Mouse (Mus musculus) CH12.LX (cell line): Measurements from ENCODE around the gene Il6st. TPM values are rescaled to one million over a fixed set of nuclear protein-coding genes. Genes with fewer than 3 reads are reported as not detected.

Source experiments
- DNase-seq: peaks from one replicate; pipeline ENCODE4 v3.0.0-alpha.2; 2013; ENCODE audit errors: extremely low read depth
- H3K27ac ChIP-seq: 2 replicates; pipeline ENCODE4 v1.5.1; 2012; ENCODE audit warnings: low read depth, mild to moderate bottlenecking, control low read depth, moderate library complexity; ENCODE audit not compliant: insufficient read depth
- H3K27me3 ChIP-seq: replicated peaks from 2 replicates; pipeline ENCODE3; 2012; ENCODE audit warnings: inconsistent platforms
- H3K36me3 ChIP-seq, 2 experiments: replicated peaks in 1 of 2; 2 replicates each; pipeline versions ENCODE3 to v1.6.1; 2012; ENCODE audit warnings: inconsistent platforms in 1 of 2, low read length in 1 of 2, mild to moderate bottlenecking in 1 of 2, mixed read lengths in 1 of 2, moderate library complexity in 1 of 2; ENCODE audit not compliant: control insufficient read depth in 1 of 2, insufficient read depth in 1 of 2
- H3K4me1 ChIP-seq, 2 experiments: 2 replicates each; pipeline ENCODE4 v1.6.1; 2012; ENCODE audit warnings: inconsistent platforms in 1 of 2, moderate library complexity in 1 of 2; ENCODE audit not compliant: insufficient read depth in 2 of 2, control insufficient read depth in 1 of 2
- H3K4me2 ChIP-seq: 2 replicates; pipeline ENCODE4 v1.6.1; 2012; ENCODE audit warnings: low read depth, mild to moderate bottlenecking, control low read depth; ENCODE audit not compliant: poor library complexity, insufficient read depth, severe bottlenecking
- H3K4me3 ChIP-seq, 3 experiments: fragments of 150-350 bp in 1 of 3; sonication (generic) in 1 of 3; replicated peaks in 1 of 3; 2 replicates each; pipeline versions ENCODE3 to v1.5.1; 2011 to 2012; ENCODE audit warnings: low read depth in 2 of 3, low read length in 2 of 3, mild to moderate bottlenecking in 2 of 3, moderate library complexity in 2 of 3, control low read depth in 1 of 3, improper control_type of control experiment in 1 of 3, inconsistent platforms in 1 of 3, mixed read lengths in 1 of 3; ENCODE audit not compliant: poor library complexity in 1 of 3
- H3K79me2 ChIP-seq: replicated peaks from 2 replicates; pipeline ENCODE4 v1.6.1; 2012; ENCODE audit warnings: mild to moderate bottlenecking, moderate library complexity; ENCODE audit not compliant: control insufficient read depth, poor library complexity, insufficient read depth, severe bottlenecking; ENCODE audit errors: extremely low read depth
- H3K9ac ChIP-seq: 2 replicates; pipeline ENCODE4 v1.6.1; 2012; ENCODE audit warnings: low read depth, mild to moderate bottlenecking, control low read depth, moderate library complexity; ENCODE audit not compliant: insufficient read depth
- H3K9me3 ChIP-seq: replicated peaks from 2 replicates; pipeline ENCODE3; 2012; ENCODE audit warnings: low read length, inconsistent platforms, mixed read lengths
- BHLHE40 ChIP-seq: IDR thresholded peaks from 2 replicates; pipeline ENCODE4 v1.6.1; 2011; ENCODE audit warnings: mild to moderate bottlenecking, low read depth, low read length, improper control_type of control experiment
- CHD2 ChIP-seq: IDR thresholded peaks from 2 replicates; pipeline ENCODE4 v1.6.1; 2011; ENCODE audit warnings: low read length, improper control_type of control experiment
- CTCF ChIP-seq, 2 experiments: IDR thresholded peaks in 1 of 2; conservative IDR thresholded peaks in 1 of 2; 2 replicates each; pipeline ENCODE4 v1.5.1; 2011 to 2012; ENCODE audit warnings: low read depth in 2 of 2, low read length in 2 of 2, improper control_type of control experiment in 1 of 2, inconsistent platforms in 1 of 2, mild to moderate bottlenecking in 1 of 2, moderate library complexity in 1 of 2
- EP300 ChIP-seq: IDR thresholded peaks from 2 replicates; pipeline ENCODE4 v1.6.1; 2011; ENCODE audit warnings: low read length, improper control_type of control experiment
- ETS1 ChIP-seq: conservative IDR thresholded peaks from 2 replicates; pipeline ENCODE4 v1.6.1; 2012; ENCODE audit warnings: low read depth, mild to moderate bottlenecking, inconsistent platforms, low read length, improper control_type of control experiment, moderate library complexity
- GABPA ChIP-seq: IDR thresholded peaks from 2 replicates; pipeline ENCODE4 v1.6.1; 2012; ENCODE audit warnings: low read depth, low read length, improper control_type of control experiment, inconsistent platforms; ENCODE audit not compliant: insufficient replicate concordance
- HCFC1 ChIP-seq: IDR thresholded peaks from 2 replicates; pipeline ENCODE4 v1.6.1; 2012; ENCODE audit warnings: low read depth, mild to moderate bottlenecking, inconsistent platforms, low read length, improper control_type of control experiment
- IRF4 ChIP-seq: IDR thresholded peaks from 2 replicates; pipeline ENCODE4 v1.6.1; 2014; ENCODE audit warnings: low read depth, mild to moderate bottlenecking, inconsistent platforms, low read length, improper control_type of control experiment
- JUN ChIP-seq: IDR thresholded peaks from 2 replicates; pipeline ENCODE4 v1.6.1; 2011; ENCODE audit warnings: low read depth, mild to moderate bottlenecking, low read length, improper control_type of control experiment, moderate library complexity; ENCODE audit not compliant: insufficient read depth
- KAT2A ChIP-seq: IDR thresholded peaks from 2 replicates; pipeline ENCODE4 v1.6.1; 2012; ENCODE audit warnings: low read length, improper control_type of control experiment, inconsistent platforms; ENCODE audit not compliant: insufficient replicate concordance
- MAFK ChIP-seq: IDR thresholded peaks from 2 replicates; pipeline ENCODE4 v1.6.1; 2011; ENCODE audit warnings: low read length, improper control_type of control experiment; ENCODE audit not compliant: insufficient replicate concordance
- MAX ChIP-seq: IDR thresholded peaks from 2 replicates; pipeline ENCODE4 v1.6.1; 2011; ENCODE audit warnings: low read length, improper control_type of control experiment
- MAZ ChIP-seq: IDR thresholded peaks from 2 replicates; pipeline ENCODE4 v1.6.1; 2012; ENCODE audit warnings: low read depth, mild to moderate bottlenecking, inconsistent platforms, low read length, improper control_type of control experiment, moderate library complexity
- MEF2A ChIP-seq: IDR thresholded peaks from 2 replicates; pipeline ENCODE4 v1.6.1; 2014; ENCODE audit warnings: low read depth, mild to moderate bottlenecking, inconsistent platforms, low read length, improper control_type of control experiment, borderline replicate concordance
- MYC ChIP-seq: IDR thresholded peaks from 2 replicates; pipeline ENCODE4 v1.6.1; 2011; ENCODE audit warnings: low read depth, mild to moderate bottlenecking, improper control_type of control experiment, low read length
- NELFE ChIP-seq: IDR thresholded peaks from 2 replicates; pipeline ENCODE4 v1.6.1; 2011; ENCODE audit warnings: low read depth, low read length, improper control_type of control experiment
- NRF1 ChIP-seq: IDR thresholded peaks from 2 replicates; pipeline ENCODE4 v1.6.1; 2014; ENCODE audit warnings: low read depth, mild to moderate bottlenecking, inconsistent platforms, low read length, improper control_type of control experiment, moderate library complexity
- POLR2A ChIP-seq: IDR thresholded peaks from 2 replicates; pipeline ENCODE4 v1.6.1; 2011; ENCODE audit warnings: low read depth, mild to moderate bottlenecking, improper control_type of control experiment, low read length
- POLR2AphosphoS2 ChIP-seq: IDR thresholded peaks from 2 replicates; pipeline ENCODE4 v1.6.1; 2011; ENCODE audit warnings: low read depth, low read length, improper control_type of control experiment
- SIN3A ChIP-seq: IDR thresholded peaks from 2 replicates; pipeline ENCODE4 v1.6.1; 2012; ENCODE audit warnings: low read length, improper control_type of control experiment, inconsistent platforms
- TBP ChIP-seq: conservative IDR thresholded peaks from 2 replicates; pipeline ENCODE4 v1.6.1; 2011; ENCODE audit warnings: low read depth, low read length, improper control_type of control experiment
- UBTF ChIP-seq: IDR thresholded peaks from 2 replicates; pipeline ENCODE4 v1.6.1; 2012; ENCODE audit warnings: low read depth, mild to moderate bottlenecking, inconsistent platforms, low read length, improper control_type of control experiment, moderate library complexity
- USF1 ChIP-seq: IDR thresholded peaks from 2 replicates; pipeline ENCODE4 v1.6.1; 2014; ENCODE audit warnings: low read depth, mild to moderate bottlenecking, inconsistent platforms, low read length, improper control_type of control experiment
- USF2 ChIP-seq: conservative IDR thresholded peaks from 2 replicates; pipeline ENCODE4 v1.6.1; 2011; ENCODE audit warnings: low read depth, low read length, improper control_type of control experiment
- ZMIZ1 ChIP-seq: IDR thresholded peaks from 2 replicates; pipeline ENCODE4 v1.6.1; 2012; ENCODE audit warnings: low read depth, mild to moderate bottlenecking, inconsistent platforms, low read length, improper control_type of control experiment
- ZNF384 ChIP-seq: IDR thresholded peaks from 2 replicates; pipeline ENCODE4 v1.6.1; 2012; ENCODE audit warnings: low read depth, low read length, improper control_type of control experiment, inconsistent platforms
- dilution Hi-C: fragments of 300-500 bp; cut with MboI; formaldehyde crosslinking; loops from 2 replicates; pipeline ENCODE4 v1.14.3; 2020; ENCODE audit warnings: low sequenced_read_pairs; ENCODE audit not compliant: extremely low pct_unique_long_range_greater_than_20kb, extremely low pct_ligation_motif_present
- in situ Hi-C: fragments of 300-500 bp; cut with MboI; formaldehyde crosslinking; loops from 3 replicates; pipeline ENCODE4 v1.14.3; 2019; ENCODE audit warnings: low sequenced_read_pairs, low pct_ligation_motif_present, low pct_unique_long_range_greater_than_20kb, mixed read lengths
- polyA plus RNA-seq: library from polyadenylated mRNA; unstranded; fragments of >175 nt; gene quantifications from 2 replicates; pipeline ENCODE4 v1.2.1, GENCODE M21; 2012; ENCODE audit warnings: low read depth; ENCODE audit not compliant: insufficient read length
- total RNA-seq, 2 experiments: library from RNA; depleted of rRNA; stranded (reverse); fragments of 300-350 nt in 1 of 2; fragments of >200 nt in 1 of 2; gene quantifications; 2 replicates each; pipeline ENCODE4 v1.2.3; 2012 to 2014

Gene Il6st
- total and polyA plus RNA-seq, 3 experiments = 3.5 to 7.6 (median 5.7) TPM

- dilution Hi-C loops = no loop called here
These were observed 47.9 kb downstream of the Il6st start for GRCm38 (mm10) chr13:112511810-112512209.

GRCm38 (mm10) chr13:112512824-112513223 is 49.0 kb downstream of the Il6st start:
- H3K4me3 ChIP-seq = no peak overlapping the region
- TF ChIP-seq POLR2AphosphoS2 = no peak
- no peak for TF ChIP-seq ZMIZ1
- no peak for TF ChIP-seq MYC
- no peak for TF ChIP-seq USF2
- TF ChIP-seq HCFC1 = no peak
- no peak for TF ChIP-seq MEF2A
- no peak for TF ChIP-seq NRF1
- TF ChIP-seq POLR2A = no peak
- TF ChIP-seq IRF4 = no peak
- TF ChIP-seq SIN3A = no peak
- no peak for TF ChIP-seq MAFK
- dilution Hi-C loops = no loop called here

More at GRCm38 (mm10) chr13:112511810-112512209, 47.9 kb downstream of the Il6st start:
- Histone ChIP-seq H3K27ac (no peak overlapping the region), H3K9me3 (no peaks in the 10 kb centered on the region), H3K4me1 (peaks cover 0 to 18% of the 10 kb centered on the region in 2 experiments; a peak in 2 of 4 replicates), H3K9ac (no peak overlapping the region), H3K4me3 (no peak overlapping the region), H3K79me2 (no peaks in the 10 kb centered on the region), H3K4me2 (no peak overlapping the region), H3K27me3 (no peaks in the 10 kb centered on the region), H3K36me3 (peaks cover 6 to 17% of the 10 kb centered on the region in 2 experiments)
- DNase-seq = no peak
- no peak for TF ChIP-seq MYC
- no peak for TF ChIP-seq JUN
- no peak for TF ChIP-seq ETS1
- no peak for TF ChIP-seq UBTF
- TF ChIP-seq NRF1 = no peak
- no peak for TF ChIP-seq ZMIZ1
- no peak for TF ChIP-seq ZNF384
- no peak for TF ChIP-seq NELFE
- no peak for TF ChIP-seq BHLHE40
- no peak for TF ChIP-seq GABPA
- no peak for TF ChIP-seq TBP
- no peak for TF ChIP-seq KAT2A
- no peak for TF ChIP-seq CTCF (conservative IDR thresholded peaks at IDR 0.05 in 1 of 2, IDR thresholded peaks at IDR 0.05 in 1 of 2; ENCODE audit: low read depth in 2 of 2, low read length in 2 of 2)
- no peak for TF ChIP-seq MAX
- no peak for TF ChIP-seq POLR2A
- TF ChIP-seq MAZ = no peak
- no peak for TF ChIP-seq EP300
- no peak for TF ChIP-seq CHD2
- TF ChIP-seq USF2 = no peak
- no peak for TF ChIP-seq USF1
- in situ Hi-C loops = no loop called here

More at GRCm38 (mm10) chr13:112512824-112513223, 49.0 kb downstream of the Il6st start:
- in situ Hi-C loops = no loop called here
- no peak for DNase-seq
- no peaks in the 10 kb centered on the region for H3K27me3 ChIP-seq
- H3K27ac ChIP-seq = no peak overlapping the region
- H3K9ac ChIP-seq = no peak overlapping the region
- H3K4me1 ChIP-seq = peaks cover 0 to 18% of the 10 kb centered on the region in 2 experiments; a peak in 2 of 4 replicates
- H3K4me2 ChIP-seq = no peak overlapping the region
- no peaks in the 10 kb centered on the region for H3K9me3 ChIP-seq
- H3K36me3 ChIP-seq = peaks cover 1 to 7% of the 10 kb centered on the region in 2 experiments
- H3K79me2 ChIP-seq = no peaks in the 10 kb centered on the region
